Mouse (Mus musculus): Measurements from ENCODE around the gene Dnah17. TPM values are rescaled to one million over a fixed set of nuclear protein-coding genes. Genes with fewer than 3 reads are reported as not detected.

Dnah17 gene
- polyA plus RNA-seq, 1 experiment = 0.14 TPM

DNA sequence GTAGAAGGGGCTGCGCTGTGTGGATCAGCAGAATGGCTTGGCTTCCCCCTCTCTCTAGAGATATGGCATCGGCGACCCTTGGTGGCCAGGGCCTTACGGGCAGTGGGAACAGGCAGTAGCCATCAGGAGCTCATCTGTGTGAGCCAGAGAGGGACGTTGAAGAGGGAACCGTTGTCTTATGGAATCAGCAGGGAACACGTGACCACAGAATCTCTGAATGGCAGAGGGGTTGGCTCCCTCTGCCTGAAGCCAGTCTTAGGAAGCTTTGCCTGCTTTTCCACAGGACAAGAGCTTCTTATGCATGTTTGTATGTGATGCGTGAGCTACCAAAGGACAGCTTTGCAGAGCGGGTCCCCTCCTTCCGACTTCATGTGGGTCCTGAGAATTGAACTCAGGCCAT is 71.6 kb downstream of the Dnah17 start:
- Histone ChIP-seq H3K27me3 (ENCODE audit: control insufficient read depth, insufficient read depth, low read length) (no peaks in the 10 kb centered on the region), H3K27ac (ENCODE audit: insufficient read depth, low read depth, low read length) (no peak overlapping the region), H3K4me1 (ENCODE audit: control insufficient read depth, insufficient read depth, insufficient read length, low read length) (no peaks in the 10 kb centered on the region), H3K36me3 (ENCODE audit: control insufficient read depth, insufficient read depth, low read length) (no peaks in the 10 kb centered on the region), H3K4me3 (ENCODE audit: low read depth, low read length) (no peak overlapping the region)
- WGBS = 66% methylated on average over 10 of the region's 10 CpGs
- no peak for TF ChIP-seq CTCF (IDR thresholded peaks at IDR 0.05; ENCODE audit: extremely low read depth, insufficient read length, insufficient replicate concordance, low read depth, low read length)
- no peak for TF ChIP-seq POLR2A (IDR thresholded peaks at IDR 0.05; ENCODE audit: low read depth, low read length)

DNA sequence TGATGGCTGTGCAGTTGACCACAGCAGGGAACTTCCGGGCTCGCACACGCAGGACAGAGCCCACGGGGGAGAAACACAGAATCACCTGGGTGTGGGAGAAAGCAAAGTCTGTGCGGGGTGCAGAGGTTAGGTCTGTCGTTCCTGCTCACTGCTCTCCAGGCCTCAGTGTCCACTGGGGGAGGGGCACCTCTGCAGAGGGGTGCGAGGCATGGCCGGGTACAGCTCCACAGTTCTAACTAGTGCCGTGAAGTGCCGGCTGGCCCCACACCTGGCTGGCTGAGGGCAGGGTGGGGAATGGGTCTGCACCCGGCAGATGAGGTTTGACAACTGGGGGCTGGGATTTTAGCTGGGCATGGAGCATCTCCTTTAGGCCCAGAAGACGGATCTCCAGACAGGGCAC is 72.1 kb downstream of the Dnah17 start:
- H3K4me3 ChIP-seq (ENCODE audit: low read depth, low read length) = no peak overlapping the region
- TF ChIP-seq CTCF (IDR thresholded peaks at IDR 0.05; ENCODE audit: extremely low read depth, insufficient read length, insufficient replicate concordance, low read depth, low read length) (no peak), POLR2A (IDR thresholded peaks at IDR 0.05; ENCODE audit: low read depth, low read length) (no peak)
- no peaks in the 10 kb centered on the region for H3K4me1 ChIP-seq (ENCODE audit: control insufficient read depth, insufficient read depth, insufficient read length, low read length)
- H3K27ac ChIP-seq (ENCODE audit: insufficient read depth, low read depth, low read length) = no peak overlapping the region
- no peaks in the 10 kb centered on the region for H3K27me3 ChIP-seq (ENCODE audit: control insufficient read depth, insufficient read depth, low read length)
- 71% methylated on average over 12 of the region's 12 CpGs for WGBS
- no peaks in the 10 kb centered on the region for H3K36me3 ChIP-seq (ENCODE audit: control insufficient read depth, insufficient read depth, low read length)

DNA sequence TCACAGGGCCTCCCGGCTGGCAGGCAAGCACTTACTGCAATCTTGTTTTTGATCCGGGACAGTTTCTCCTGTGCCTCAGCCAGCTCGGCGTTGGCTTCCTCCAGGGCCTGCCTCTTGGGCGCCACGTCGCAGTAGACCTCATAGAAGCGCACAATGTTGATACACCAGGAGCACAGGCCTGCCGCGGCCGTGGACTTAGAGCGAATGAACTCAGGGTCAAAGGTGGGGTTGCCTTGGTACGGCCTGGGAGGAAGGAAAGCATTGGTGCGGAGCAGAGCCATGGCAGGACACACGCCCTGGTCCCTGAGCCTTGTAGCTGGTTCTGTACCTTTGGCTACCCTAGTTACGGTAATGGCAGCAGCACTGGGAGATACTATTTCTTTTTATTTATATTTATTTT is 80.3 kb downstream of the Dnah17 start:
- WGBS = 50% methylated on average over 16 of the region's 16 CpGs
- Histone ChIP-seq H3K27me3 (ENCODE audit: control insufficient read depth, insufficient read depth, low read length) (no peaks in the 10 kb centered on the region), H3K4me3 (ENCODE audit: low read depth, low read length) (peak overlapping the region; percentile 25), H3K27ac (ENCODE audit: insufficient read depth, low read depth, low read length) (peak overlapping the region; percentile 57; the same call in 1 of the 2 replicates), H3K4me1 (ENCODE audit: control insufficient read depth, insufficient read depth, insufficient read length, low read length) (peaks cover 4% of the 10 kb centered on the region; the same call in 1 of the 2 replicates), H3K36me3 (ENCODE audit: control insufficient read depth, insufficient read depth, low read length) (no peaks in the 10 kb centered on the region)
- TF ChIP-seq POLR2A (IDR thresholded peaks at IDR 0.05; ENCODE audit: low read depth, low read length) (no peak), CTCF (IDR thresholded peaks at IDR 0.05; ENCODE audit: extremely low read depth, insufficient read length, insufficient replicate concordance, low read depth, low read length) (no peak)

DNA sequence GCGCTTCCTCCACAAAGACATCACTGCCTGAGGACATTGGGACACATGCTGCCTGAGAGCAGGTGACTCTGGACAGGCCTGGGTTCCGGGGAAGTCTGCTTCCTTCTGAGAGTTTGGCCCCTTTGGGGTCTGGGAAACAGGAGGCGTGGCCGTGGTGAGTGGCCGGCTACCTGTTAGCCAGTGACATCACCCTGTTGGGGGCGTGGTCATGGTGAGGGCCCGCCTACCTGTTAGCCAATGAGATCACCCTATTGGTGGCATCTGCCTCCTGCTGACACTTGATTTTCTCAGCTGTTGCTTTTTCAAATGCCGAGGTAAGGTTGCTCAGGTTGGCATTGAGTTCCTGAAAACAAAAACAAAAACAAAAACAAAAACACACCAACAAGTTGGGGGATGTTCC is 80.8 kb downstream of the Dnah17 start:
- H3K4me1 ChIP-seq (ENCODE audit: control insufficient read depth, insufficient read depth, insufficient read length, low read length) = peaks cover 4% of the 10 kb centered on the region; the same call in 1 of the 2 replicates
- no peaks in the 10 kb centered on the region for H3K27me3 ChIP-seq (ENCODE audit: control insufficient read depth, insufficient read depth, low read length)
- H3K4me3 ChIP-seq (ENCODE audit: low read depth, low read length) = peak overlapping the region; percentile 25; the same call in 1 of the 2 replicates
- H3K27ac ChIP-seq (ENCODE audit: insufficient read depth, low read depth, low read length) = peak overlapping the region; percentile 57; the same call in 1 of the 2 replicates
- 45% methylated on average over 8 of the region's 8 CpGs for WGBS
- no peak for TF ChIP-seq POLR2A (IDR thresholded peaks at IDR 0.05; ENCODE audit: low read depth, low read length)
- no peak for TF ChIP-seq CTCF (IDR thresholded peaks at IDR 0.05; ENCODE audit: extremely low read depth, insufficient read length, insufficient replicate concordance, low read depth, low read length)
- H3K36me3 ChIP-seq (ENCODE audit: control insufficient read depth, insufficient read depth, low read length) = no peaks in the 10 kb centered on the region

DNA sequence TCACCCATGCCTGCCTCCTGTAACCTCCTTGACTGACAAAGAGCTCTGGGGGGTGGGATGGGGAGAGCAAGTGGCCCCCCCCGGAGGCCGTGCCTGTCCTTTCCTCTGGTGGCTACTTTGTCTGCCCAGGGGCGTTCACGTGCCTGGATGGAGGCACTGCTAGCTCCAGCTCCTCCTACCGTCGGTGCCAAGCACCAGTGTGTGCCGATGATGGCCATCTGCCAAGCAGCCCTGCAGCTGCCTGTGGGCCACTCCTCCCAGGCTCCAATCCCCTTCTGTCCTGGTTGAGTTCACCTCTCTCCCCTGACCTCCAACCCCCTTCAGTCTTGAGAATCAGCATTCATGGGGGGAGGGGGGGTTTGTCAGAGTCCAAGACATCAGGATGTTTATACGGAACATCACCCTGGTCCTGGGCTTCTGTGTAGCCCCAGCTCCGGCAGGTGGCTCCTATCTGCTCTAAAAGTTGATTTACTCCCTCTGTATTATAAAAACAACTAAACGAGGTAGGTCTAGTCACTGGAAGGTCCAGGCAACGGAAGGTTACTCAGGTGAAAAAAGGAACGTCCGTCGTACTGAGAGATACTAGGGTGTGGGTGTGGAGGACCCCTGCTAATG is 87.0 kb downstream of the Dnah17 start:
- Histone ChIP-seq H3K27me3 (ENCODE audit: control insufficient read depth, insufficient read depth, low read length) (no peaks in the 10 kb centered on the region), H3K4me3 (ENCODE audit: low read depth, low read length) (no peak overlapping the region), H3K27ac (ENCODE audit: insufficient read depth, low read depth, low read length) (no peak overlapping the region), H3K36me3 (ENCODE audit: control insufficient read depth, insufficient read depth, low read length) (no peaks in the 10 kb centered on the region), H3K4me1 (ENCODE audit: control insufficient read depth, insufficient read depth, insufficient read length, low read length) (peaks cover 6% of the 10 kb centered on the region)
- WGBS = 18% methylated on average over 14 of the region's 14 CpGs
- TF ChIP-seq CTCF (IDR thresholded peaks at IDR 0.05; ENCODE audit: extremely low read depth, insufficient read length, insufficient replicate concordance, low read depth, low read length) = no peak
- no peak for TF ChIP-seq POLR2A (IDR thresholded peaks at IDR 0.05; ENCODE audit: low read depth, low read length)

DNA sequence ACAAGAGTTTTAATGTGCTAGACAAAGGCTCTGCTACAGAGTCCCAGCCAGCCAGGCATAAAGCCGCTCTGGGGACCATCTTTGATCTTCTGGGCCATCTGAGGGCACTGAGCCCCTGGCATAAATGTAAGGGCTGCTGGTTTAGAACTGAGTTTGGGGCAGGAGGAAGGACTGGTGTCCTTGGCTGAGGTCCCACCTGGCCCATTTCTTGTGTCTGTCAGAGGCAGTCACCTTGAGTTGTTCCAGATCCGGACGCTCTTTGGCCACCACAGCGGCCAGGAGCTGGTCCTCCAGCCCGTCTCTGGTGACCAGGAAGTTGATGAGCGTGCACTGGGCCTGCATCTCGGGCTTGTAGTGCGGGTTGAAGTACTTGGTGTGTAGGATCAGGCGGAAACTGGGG is 87.6 kb downstream of the Dnah17 start:
- peaks cover 6% of the 10 kb centered on the region for H3K4me1 ChIP-seq (ENCODE audit: control insufficient read depth, insufficient read depth, insufficient read length, low read length)
- no peaks in the 10 kb centered on the region for H3K27me3 ChIP-seq (ENCODE audit: control insufficient read depth, insufficient read depth, low read length)
- no peak for TF ChIP-seq POLR2A (IDR thresholded peaks at IDR 0.05; ENCODE audit: low read depth, low read length)
- TF ChIP-seq CTCF (IDR thresholded peaks at IDR 0.05; ENCODE audit: extremely low read depth, insufficient read length, insufficient replicate concordance, low read depth, low read length) = no peak
- no peak overlapping the region for H3K4me3 ChIP-seq (ENCODE audit: low read depth, low read length)
- H3K36me3 ChIP-seq (ENCODE audit: control insufficient read depth, insufficient read depth, low read length) = no peaks in the 10 kb centered on the region
- H3K27ac ChIP-seq (ENCODE audit: insufficient read depth, low read depth, low read length) = no peak overlapping the region
- WGBS = 75% methylated on average over 9 of the region's 9 CpGs

DNA sequence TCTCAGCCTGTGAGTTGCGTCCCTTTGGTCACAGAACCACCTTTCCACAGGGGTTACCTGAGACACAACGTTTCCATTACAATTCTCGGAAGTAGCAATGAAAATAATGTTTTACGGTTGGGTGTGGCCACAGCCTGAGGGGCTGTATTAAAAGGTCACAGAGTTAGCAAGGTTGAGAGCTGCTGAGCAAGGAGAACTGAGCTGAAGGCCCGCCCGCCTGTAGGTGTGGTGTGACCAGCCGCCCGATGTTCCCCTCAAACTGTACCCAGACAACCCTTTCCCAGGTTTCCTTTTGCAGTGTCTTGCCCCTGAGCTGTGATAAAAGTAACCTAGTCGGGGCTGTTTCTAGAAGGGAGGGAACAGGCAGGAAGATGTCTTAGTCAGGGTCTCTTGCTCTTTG is 95.4 kb downstream of the Dnah17 start:
- WGBS = 18% methylated on average over 9 of the region's 9 CpGs
- no peak overlapping the region for H3K4me3 ChIP-seq (ENCODE audit: low read depth, low read length)
- H3K27me3 ChIP-seq (ENCODE audit: control insufficient read depth, insufficient read depth, low read length) = no peaks in the 10 kb centered on the region
- peaks cover 8% of the 10 kb centered on the region for H3K4me1 ChIP-seq (ENCODE audit: control insufficient read depth, insufficient read depth, insufficient read length, low read length)
- no peaks in the 10 kb centered on the region for H3K36me3 ChIP-seq (ENCODE audit: control insufficient read depth, insufficient read depth, low read length)
- TF ChIP-seq POLR2A (IDR thresholded peaks at IDR 0.05; ENCODE audit: low read depth, low read length) (no peak), CTCF (IDR thresholded peaks at IDR 0.05; ENCODE audit: extremely low read depth, insufficient read length, insufficient replicate concordance, low read depth, low read length) (no peak)
- H3K27ac ChIP-seq (ENCODE audit: insufficient read depth, low read depth, low read length) = no peak overlapping the region

Data from small intestine, adult 2 months (tissue).